Mouse (Mus musculus) C2C12 (cell line): Measurements from ENCODE around the gene Eddm3b.

Experiments used
- CTCF ChIP-seq: IDR thresholded peaks from one replicate; pipeline ENCODE4 v1.5.1; 2011; ENCODE audit not compliant: control insufficient read depth, insufficient read depth, insufficient read length
- MAX ChIP-seq: IDR thresholded peaks from one replicate; pipeline ENCODE4 v1.6.1; 2011; ENCODE audit warnings: mild to moderate bottlenecking, control low read depth

- TF ChIP-seq CTCF (no peak), MAX (no peak)
Measured at GRCm38 (mm10) chr14:51131086-51131815, 17.0 kb downstream of the Eddm3b start.
